Mouse (Mus musculus) layer of hippocampus, postnatal 36 days (tissue): ENCODE results near the gene Plekhg5. TPM values are rescaled to one million over a fixed set of nuclear protein-coding genes. Genes with fewer than 3 reads are reported as not detected.
"Not testable (repeated sequence)": the region's sequence is repeated elsewhere in the genome, so short reads cannot be mapped to it uniquely, and the experiment has no call there.

Source experiments
- DNase-seq, 2 experiments: peaks; one replicate each; pipeline ENCODE4 v3.0.0; 2022
- total RNA-seq, 2 experiments: library from RNA; stranded (reverse); gene quantifications; 2 replicates each; pipeline ENCODE4 v1.2.3; 2021

Gene Plekhg5
- total RNA-seq = 100 to 1,000 TPM; 158 to 166 TPM

- DNase-seq = peak in 1 of 2 experiments; percentile 61
These were observed at the start of gene Plekhg5 for GRCm38 (mm10) chr4:152072121-152072601. Gene Plekhg5 (plus strand): TSS chr4:152072498.

- no peak for DNase-seq
These were observed 49.8 kb upstream of the Plekhg5 start for GRCm38 (mm10) chr4:152022506-152022905.

DNA sequence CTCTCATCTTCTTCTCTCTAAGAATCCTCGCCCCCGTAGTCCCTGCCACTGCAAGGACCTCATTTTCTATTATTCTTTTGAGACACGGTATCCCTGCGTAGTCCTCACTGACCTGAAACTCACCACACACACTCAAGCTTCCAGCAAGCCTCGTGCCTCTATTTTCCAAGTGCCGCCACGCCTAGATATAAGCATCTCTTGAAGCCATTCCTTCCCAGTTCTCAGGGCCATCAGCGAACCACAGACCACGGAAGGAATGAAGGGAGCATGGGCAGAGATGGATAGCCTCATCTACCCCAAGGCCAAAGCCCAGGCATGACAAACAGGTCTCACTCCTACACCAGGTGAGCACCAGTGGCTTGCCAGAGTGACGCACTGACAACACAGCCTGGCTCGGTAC lies 47.8 kb upstream of the Plekhg5 start:
- DNase-seq = no peak

DNA sequence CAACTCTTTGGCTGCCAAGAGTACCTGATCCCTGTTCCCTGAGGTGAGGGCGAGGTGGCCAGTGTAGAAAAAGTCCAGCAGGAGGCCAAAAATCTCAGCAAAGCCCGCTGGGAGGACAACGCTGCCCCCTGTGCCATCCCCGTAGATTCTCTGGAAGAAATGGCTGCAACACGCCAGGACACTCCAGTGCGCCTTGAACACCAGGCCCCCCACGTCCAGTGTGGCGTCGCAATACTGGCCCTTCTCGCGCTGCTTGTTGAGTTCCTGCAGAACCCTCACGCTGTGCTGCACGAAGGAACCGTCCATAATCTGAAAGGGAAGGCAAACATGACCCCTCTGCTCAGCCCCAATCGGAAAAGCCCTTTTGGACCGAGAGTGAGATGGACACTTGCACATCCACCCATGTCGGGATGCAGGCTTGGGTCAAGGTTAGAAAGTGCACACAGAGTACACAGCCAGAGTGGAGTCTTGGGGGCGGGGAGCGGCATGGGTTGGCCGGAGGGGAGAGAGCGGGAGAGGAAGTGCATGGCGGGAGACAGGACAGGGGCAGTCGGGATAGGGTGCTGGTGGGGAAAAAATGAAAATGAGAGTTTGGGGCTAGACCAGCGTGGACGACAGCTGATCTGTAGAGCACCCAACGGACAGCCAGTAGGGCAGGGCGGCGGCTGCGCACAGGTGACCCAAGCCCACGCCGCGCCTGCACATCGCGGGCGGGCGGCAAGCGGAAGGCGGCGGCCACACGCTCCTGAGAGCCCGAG lies 45.4 kb upstream of the Plekhg5 start:
- DNase-seq = no peak

GRCm38 (mm10) chr4:152027524-152027923 lies 44.8 kb upstream of the Plekhg5 start, which contains the start of gene Zbtb48:
Gene Zbtb48 (minus strand): TSS chr4:152027671.
- DNase-seq = peak; percentile 95 to 96

DNA sequence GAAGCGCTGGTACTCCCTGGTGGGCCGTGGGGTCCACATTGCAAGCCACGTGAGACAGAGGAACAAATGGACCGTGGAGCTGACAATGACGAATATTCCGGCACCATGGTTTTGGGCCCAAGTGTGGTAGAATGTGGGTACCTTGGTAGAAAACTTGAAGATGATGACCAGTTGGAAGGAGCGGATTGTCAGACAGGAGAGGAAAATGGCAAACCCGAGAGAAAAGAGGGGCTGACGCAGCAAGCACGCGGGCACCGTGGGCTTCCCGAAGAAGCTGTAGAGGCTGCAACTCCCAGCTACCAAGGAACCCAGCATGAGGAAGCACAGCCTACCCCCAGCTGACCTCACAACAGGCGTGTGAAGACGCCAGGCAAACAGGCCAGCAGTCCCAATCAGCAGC lies 43.8 kb upstream of the Plekhg5 start:
- DNase-seq = no peak

DNA sequence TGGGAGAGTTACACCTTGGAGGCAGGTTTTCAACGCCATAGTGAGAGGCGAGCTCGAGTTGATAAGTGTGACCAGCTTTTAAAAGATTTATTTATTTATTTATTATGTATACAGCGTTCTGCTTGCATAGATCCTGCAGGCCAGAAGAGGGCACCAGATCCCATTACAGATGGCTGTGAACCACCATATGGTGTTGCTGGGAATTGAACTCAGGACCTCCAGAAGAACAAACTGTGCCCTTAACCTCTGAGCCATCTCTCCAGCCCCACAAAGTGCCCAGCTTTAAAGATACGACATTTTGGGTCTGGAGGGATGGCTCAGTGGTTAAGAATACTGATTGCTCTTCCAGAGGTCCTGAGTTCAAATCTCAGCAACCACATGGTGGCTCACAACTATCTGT lies 43.2 kb upstream of the Plekhg5 start:
- no peak for DNase-seq

- no peak for DNase-seq
These were observed 42.3 kb upstream of the Plekhg5 start for GRCm38 (mm10) chr4:152029997-152030396.

- no peak for DNase-seq
These were observed 39.4 kb upstream of the Plekhg5 start for GRCm38 (mm10) chr4:152032922-152033321.

- DNase-seq = not testable (repeated sequence)
These were observed 35.8 kb upstream of the Plekhg5 start for GRCm38 (mm10) chr4:152036464-152036863.

- DNase-seq = no peak
These were observed 33.9 kb upstream of the Plekhg5 start, which contains the start of gene Tas1r1 for GRCm38 (mm10) chr4:152038225-152038984. Gene Tas1r1 (minus strand): TSS chr4:152038568.

GRCm38 (mm10) chr4:152038985-152039830 lies 33.1 kb upstream of the Plekhg5 start, which contains the start of gene Nol9:
Gene Nol9 (plus strand): TSS chr4:152039321.
- peak; percentile 92 to 93 for DNase-seq

GRCm38 (mm10) chr4:152039831-152040310 lies 32.4 kb upstream of the Plekhg5 start:
- DNase-seq = no peak

GRCm38 (mm10) chr4:152041924-152042641 lies 30.2 kb upstream of the Plekhg5 start:
- DNase-seq = no peak

- no peak for DNase-seq
These were observed 29.1 kb upstream of the Plekhg5 start for GRCm38 (mm10) chr4:152043171-152043570.

- no peak for DNase-seq
These were observed 27.7 kb upstream of the Plekhg5 start for GRCm38 (mm10) chr4:152044609-152045008.

DNA sequence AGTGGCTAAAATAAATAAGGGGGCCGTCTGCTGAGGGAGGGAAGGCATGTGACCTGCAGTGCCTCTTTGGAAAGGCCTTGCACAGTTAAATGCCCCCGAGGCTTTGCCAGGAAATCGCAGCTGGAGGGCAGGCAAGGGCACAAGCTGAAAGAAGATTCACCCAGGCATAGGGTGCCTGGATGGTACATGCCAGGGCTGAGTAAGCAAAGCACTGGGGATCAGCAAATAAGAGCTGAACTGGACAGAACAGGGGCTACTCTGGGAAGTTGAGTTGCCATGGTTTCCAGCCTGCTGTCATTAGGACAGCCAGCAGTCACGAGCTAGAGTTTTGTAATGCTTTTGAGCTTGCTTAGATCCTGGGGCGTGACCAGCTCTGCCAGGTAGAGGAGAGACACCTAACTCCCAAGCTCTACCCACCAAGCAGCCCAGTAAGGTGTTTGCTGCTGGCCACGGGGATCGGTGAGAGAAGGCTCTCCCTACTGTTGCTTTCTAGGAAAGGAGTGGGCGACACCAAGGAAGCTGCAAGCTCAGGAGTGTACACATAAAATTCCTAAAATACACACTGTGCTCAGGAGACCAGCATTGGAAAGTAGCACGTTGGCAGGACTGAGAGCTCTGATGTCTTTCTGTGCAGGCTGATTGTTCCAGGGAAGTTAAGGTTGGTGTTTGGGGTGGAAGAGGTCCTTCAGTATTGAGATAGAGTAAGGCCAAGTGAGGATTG lies 9.7 kb upstream of the Plekhg5 start:
- DNase-seq = no peak

DNA sequence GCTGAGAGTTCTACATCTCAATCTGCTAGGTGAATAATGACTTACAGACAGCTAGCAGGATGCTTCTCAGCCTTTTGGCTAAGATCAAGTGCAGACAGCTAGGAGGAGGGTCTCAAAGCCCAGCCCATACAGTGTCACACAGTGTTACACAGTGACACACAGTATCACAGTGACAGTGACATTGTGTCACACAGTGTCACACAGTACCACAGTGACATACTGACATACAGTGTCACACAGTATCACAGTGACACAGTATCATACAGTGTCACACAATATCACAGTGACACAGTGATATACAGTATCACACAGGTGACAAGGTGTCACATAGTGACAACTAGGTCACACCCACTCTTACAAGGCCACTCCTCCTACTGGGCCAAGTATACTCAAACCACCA lies 5.0 kb upstream of the Plekhg5 start:
- DNase-seq = no peak

- DNase-seq = no peak
These were observed 4.1 kb upstream of the Plekhg5 start for GRCm38 (mm10) chr4:152068166-152068724.

GRCm38 (mm10) chr4:152069245-152069644 lies 3.1 kb upstream of the Plekhg5 start:
- no peak for DNase-seq
